Mouse (Mus musculus): ENCODE data around the gene Snrnp27.

Snrnp27 gene

DNA sequence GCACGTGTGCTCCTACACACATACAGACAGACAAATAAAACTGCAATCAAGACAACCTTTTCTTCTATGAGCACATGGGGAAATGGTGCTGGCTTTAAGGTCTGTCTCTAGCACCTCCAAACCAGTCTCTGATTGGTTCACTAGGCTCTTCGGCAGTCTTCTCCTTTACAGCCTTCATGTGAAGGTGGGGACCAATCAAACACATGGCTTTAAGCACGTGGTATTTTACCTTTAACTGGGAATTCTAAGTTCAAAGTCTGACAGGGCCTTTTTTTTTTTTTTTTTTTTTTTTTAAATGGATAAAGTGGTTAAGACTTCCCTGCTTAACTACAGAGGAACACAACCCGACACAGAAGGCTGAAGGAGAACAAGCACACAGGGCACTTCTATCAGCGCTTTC, 19.2 kb downstream of the Snrnp27 start:
- no peak for DNase-seq (ENCODE audit: low spot score in 2 of 2)

DNA sequence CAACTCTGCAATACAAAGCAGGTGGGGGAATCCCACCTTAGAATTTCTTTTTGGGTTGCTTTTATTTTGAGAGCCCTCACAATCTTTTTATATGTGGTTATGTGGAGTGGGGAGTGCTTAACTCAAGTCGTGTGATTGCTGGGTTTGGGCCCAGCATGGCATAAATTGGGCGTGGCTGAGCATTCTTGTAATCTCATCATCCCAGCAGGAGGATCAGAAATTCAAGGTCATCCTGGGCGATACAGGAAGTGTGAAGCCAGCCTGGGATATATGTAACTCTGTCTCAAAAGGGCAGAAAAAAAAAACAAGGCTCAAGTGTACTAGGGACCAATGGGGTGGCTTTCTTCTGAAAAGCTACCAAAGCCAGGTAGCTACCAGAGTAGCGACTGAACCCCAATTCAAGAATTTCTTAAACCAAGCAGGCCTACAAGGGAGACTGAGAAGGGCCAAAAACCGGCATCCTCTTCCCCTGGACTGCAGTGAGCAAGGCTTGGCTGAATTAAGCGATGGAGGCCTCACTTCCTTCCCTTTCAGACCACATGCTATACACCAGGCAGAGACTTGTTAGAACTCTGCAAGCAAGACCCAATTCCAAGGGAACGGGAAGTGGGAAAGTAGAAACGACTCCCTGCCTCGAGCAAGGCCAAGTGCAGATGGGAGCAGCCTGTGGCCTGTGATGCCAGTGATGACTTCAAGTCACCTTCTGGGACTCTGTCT, 24.0 kb downstream of the Snrnp27 start:
- no peak for DNase-seq (ENCODE audit: low spot score in 2 of 2)

DNA sequence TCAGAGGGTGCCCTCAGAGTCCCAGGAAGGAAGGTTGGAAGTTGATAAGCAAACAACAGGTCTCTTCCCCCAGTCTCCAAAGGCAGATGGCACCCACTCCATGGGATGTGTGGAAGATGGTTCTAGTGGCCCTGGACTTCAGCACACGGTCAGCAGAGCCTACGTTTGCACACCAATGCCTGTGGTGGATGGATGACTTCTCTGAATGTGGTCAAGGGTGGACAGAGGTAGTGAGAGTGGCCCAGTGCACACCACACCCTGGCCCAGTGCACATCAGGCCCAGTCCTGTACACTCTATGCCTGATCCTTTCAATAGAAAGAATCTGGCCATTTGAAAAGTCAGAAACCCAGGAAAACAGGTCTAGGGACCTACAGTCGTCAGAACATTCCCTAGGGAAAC, 25.8 kb downstream of the Snrnp27 start:
- no peak for DNase-seq (ENCODE audit: low spot score in 2 of 2)

DNA sequence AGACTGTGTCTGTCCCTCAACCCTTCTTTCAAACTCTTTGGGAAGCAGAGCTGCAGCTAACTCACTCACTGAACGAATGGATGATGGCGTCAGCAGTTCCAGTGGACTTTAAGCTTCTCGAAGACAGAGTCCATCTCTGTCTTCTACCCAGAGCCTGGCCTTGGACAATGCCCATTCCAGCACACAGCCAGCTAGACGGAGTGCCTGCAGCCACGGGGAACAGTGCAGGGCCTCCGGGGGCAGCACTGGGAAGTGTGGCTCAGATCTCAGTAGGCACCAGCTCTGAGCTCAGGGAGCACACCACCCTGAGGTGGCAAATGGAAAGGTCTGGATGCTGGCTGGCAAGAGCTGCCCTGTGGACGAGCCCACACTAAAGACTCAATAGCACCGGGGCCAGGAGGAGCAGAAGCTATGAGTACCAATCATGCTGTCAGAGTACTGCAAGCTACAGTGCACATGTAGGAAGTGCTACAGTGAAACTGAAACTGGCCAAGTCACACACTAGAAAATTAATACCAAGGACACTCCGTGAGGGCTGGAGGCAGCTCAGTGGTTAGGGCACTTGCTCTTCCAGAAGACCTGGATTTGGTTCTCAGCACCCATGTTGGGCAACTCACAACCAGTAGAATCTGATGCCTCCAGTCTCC, 29.9 kb downstream of the Snrnp27 start:
- DNase-seq (ENCODE audit: low spot score in 2 of 2), result no peak

DNA sequence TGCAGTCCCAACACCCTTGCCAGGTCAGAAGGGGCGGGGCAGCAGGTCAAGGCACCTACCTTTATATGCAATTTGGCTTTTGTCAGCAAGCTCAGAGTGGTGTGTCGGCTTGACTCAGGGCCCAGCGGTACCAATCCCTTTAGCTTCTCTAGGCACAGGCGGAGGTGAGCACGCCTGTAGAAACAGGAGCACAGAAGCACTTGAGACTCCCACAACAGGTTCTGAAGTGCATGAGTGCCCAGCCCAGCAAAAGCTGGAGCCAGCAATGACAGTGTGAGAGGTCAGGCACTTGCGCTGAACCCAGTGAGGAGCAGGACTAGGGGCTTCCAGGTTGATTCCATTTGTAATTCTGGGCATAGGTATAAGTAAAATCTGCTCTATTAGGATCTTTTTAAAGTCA, 31.3 kb downstream of the Snrnp27 start:
- no peak for DNase-seq (ENCODE audit: low spot score in 2 of 2)

DNA sequence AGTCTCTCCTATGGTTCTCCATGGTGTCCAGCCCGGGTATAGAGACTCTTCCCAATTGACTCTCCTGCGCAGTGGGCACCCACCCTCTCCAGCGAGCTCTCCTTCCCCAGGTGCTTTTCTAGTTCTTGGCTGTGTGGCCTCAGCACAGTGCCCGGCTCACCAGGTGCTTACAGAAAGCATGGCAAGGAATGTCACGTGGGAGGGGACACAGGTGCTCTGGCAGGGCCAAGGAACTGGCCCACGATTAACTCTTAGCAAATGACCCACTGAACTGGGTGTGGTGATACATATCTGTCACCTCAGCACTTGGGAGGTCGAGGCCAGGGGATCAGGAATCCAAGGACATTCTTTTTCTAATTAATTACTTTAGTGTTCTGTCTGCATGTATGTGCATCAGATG, 38.2 kb downstream of the Snrnp27 start:
- DNase-seq (ENCODE audit: low spot score in 2 of 2), result no peak

DNA sequence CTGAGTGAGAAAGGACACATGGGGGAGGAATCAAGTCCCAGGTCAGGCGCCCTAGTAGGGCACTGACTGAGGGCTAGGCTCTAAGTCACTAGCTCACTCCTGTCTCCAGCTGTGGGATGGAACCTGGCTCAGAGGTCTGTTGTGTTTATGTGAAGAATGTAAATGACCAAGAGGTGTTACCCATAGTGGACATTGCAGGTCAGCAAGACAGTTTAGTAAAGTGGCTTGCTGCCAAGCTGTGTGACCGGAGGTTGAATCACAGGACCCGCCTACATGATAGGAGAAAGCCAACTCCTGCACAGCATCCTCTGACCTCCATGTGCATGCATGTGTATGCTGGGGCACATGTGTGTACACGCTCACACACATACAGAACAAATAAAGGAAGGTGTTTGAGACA, 38.8 kb downstream of the Snrnp27 start:
- DNase-seq (ENCODE audit: low spot score in 2 of 2), result no peak

DNA sequence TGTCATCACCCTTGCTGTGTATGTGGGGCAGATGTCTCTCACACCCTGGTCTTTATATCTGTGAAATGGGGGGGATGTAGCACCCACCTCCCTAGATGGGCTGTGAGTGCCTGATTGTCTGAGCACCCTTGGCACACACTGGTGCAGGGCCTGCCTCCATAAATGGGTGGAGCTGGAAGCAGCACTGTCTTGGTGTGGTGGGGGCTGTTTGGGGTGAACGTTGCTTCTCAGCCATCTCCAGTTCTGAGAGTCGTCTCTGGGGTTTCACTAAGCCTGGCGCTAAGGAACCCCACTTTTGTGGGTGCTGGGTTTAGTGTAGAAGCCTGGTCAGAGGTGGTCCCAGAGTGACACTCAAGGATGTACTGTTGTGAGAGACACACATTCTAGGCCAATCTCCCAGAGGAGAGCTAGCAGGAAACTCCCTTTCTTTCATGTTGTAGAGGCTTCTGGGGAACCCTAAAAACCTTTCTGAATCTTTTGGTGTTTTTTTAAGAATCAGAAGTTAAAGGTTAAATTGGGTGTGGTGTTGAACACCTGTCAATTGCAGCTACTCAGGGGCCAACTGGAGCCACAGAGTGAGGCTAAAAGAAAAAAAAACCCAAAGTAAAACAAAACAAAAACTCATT, 39.4 kb downstream of the Snrnp27 start:
- no peak for DNase-seq (ENCODE audit: low spot score in 2 of 2)

DNA sequence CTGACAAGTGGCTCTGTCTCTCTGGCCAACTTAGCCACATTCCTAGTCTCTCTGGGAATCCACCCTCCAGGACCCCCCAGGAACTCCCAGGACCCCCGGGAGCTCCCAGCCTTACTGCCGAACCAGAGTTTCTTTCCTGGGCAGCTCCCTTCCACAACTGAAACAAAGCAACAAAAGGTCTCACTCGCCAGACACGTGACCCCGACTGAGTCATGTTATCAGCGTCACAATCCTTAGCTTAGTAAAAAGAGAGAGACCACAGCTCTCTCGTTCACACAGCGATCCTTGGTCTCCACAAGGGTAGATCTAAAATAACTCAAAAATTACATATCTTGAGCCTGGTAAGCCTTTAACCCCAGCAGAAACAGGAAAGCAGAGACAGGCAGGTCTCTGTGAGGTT, 42.6 kb downstream of the Snrnp27 start:
- no peak for DNase-seq (ENCODE audit: low spot score in 2 of 2)

DNA sequence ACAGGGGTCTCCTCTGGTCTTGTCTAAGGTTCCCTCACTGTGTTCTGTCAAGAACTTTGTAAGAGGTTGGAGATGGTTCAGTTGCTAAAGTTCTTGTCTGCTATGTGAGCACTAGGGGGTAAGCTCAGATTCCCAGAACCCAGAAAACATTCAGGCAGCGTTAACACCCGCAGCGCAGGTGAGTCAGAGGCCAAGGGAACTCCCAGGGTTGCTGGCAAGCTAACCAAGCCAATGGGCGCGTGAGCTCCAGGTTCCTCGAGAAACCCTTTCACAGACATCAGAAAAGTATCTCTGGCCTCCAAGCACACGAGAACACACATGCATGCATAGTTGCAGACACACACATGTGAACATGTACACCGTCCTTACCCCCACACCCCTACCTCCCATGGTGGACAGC, 43.5 kb downstream of the Snrnp27 start:
- no peak for DNase-seq (ENCODE audit: low spot score in 2 of 2)

DNA sequence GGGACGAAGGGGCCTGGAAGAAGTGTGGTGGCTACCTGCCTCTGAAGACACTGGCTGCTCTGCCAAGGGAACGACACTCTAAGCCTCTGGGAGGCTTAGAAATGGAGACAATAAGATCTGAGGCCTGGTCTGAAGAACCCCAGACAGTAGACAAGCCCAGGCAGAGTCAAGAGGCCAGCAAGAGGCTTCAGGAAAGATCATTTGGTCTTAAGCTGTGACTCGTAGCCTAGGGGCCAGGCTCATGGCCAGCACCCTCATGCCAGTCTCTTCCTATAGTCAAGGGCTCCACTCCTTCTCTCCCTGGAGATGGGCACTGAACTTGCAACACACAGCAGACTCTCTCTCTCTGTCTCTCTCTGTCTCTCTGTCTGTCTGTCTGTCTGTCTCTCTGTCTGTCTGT, 44.2 kb downstream of the Snrnp27 start:
- DNase-seq (ENCODE audit: low spot score in 2 of 2), result no peak

DNA sequence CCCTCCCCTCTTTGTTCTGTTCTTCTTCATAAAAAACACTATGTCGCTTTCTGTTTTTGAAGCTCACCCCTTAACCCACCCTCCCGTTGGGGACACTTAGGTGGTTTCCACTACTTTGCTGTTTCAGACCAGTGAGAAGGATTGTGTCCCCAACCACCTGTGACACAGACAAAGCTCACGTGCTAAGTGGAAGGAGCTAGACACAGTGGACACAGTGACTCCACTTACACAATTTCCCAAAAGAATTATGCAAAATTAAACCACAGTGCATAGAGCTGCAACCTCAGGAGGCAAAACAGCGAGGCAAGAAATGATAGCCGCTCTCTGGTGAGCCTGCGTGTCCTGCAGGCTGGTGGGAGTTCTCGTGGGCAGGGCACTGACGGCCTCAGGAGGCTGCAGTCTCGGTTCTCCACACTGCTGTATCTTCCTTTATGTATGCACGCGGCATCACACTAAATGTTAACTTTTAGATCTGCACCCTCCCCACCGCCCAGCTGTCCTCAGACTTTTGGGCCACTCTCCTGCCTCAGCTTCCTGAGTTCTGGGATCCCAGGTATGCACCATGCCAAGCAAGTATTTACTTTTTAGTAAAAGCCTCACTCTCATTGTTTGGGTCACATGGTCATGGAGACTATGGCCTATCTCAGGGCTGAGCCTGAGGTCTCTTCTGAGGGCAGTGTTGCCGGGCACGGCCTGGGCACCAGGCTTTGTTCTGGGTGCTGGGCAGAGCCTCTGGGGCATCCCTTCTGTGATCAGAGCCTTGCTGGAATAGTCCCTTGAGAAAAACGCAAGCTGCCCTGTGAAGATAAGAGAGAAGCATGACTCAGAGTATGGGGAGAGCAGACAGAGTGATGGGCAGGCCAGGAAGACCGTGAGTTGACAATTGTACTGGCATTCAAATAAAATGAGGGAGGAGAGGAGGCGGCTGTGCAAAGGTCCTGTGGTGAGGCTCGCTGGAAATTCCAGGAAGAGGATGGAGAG, 44.9 kb downstream of the Snrnp27 start:
- DNase-seq (ENCODE audit: low spot score in 2 of 2), result no peak

DNA sequence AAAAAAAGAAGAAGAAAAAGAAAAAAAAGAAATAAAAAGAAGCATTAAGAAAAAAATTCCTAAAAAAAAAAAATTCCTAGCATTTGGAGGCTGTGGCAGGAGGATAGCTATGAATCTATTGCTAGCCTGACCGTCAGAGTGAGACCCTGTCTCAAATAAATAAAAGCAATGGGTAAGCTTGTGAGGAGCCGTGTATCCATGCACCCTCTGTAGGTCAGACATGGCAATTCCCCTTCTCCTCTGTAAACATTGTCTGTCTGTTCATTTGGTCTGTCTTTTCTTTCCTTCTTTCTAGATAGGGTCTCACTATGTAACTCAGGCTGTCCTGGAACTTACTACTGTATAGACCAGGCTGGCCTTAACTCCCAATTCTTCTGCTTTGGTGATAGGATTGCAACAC, 45.9 kb downstream of the Snrnp27 start:
- no peak for DNase-seq (ENCODE audit: low spot score in 2 of 2)

DNA sequence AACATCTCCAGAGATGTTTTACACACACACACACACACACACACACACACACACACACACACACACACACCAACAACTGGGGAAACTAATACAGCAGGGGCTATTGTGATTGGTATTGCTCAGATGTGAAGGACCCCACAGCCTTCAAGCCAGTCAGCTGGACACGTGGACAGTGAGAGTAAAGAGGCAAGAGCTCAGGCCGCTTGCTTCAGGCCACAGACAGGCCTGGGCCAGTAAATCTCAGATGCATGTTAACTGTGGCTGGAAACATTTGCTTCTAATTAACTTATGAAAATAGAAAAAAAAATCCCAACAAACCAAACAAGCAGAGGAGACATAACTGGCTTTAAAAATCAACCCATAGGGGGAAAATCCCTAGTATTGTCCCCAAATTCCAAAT, 46.5 kb downstream of the Snrnp27 start:
- no peak for DNase-seq (ENCODE audit: low spot score in 2 of 2)

DNA sequence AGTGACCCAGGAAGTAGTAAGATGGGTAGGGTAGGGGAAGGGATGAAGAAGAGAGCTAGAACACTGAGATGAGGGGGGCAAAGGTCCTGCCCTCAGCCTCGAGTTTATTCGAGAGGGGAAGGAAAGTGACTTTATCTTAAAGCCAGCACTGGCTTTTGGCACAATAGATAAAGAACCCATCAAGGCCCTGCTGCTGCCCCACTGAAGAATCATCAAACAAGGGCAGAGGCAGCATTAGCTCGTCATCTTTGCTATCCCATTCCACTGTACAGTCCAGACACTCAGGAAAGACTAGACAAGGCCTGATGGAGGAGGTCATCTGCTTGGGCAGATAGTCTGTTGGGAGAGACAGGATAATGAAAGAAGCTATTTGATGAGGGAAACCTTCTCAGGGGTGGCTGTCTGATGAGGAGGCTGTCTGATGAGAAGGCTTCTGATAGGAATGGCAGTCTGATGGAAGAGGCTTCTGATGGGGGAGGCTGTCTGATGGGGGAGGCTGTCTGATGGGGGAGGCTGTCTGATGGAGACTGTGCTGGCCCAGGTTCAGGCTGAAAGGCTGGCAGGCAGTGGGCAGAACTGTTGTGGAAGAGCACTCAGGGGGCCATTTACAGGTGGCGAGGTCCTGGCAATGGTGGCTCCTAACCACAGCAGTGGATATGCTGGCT, 47.0 kb downstream of the Snrnp27 start:
- no peak for DNase-seq (ENCODE audit: low spot score in 2 of 2)

DNA sequence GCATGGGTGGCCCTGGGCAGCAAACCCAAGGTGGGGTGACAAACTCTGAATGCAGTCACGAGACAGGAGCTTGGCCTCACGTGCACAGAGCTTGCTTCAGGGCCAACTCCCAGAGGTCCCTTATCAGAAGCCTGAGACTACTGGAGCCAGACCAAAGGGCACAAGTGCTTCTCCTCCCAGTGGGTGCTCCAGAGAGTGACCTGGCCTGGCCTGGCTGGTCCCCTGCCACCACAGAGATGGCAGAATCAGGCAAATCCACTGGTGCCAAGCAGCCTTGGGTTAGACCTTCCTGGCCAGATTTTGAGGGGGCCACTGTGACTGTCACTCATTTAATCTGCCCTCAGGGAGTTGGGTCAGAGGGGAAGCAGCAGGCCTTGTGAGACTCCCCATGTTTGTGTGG, 47.8 kb downstream of the Snrnp27 start:
- no peak for DNase-seq (ENCODE audit: low spot score in 2 of 2)

DNA sequence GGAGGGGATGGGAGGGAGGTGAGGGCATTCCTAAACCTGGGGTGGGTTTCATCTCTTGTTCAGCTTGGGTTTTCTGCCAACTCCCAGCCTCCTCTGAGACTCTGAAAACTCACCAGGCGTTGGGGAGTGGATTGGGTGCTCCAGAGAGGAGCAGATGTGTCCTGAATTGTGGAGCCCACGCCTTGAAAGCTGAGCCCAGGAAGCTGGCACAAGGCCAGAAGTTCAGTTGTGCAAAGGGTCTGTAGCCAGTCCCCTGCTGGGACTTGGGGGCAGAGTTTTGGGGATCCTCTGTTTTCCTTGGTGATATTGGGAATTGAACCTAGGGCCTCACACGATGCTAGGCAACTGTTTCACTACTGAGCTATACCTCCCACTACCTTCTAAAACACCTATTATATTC, 54.2 kb downstream of the Snrnp27 start:
- no peak for DNase-seq (ENCODE audit: low spot score in 2 of 2)

DNA sequence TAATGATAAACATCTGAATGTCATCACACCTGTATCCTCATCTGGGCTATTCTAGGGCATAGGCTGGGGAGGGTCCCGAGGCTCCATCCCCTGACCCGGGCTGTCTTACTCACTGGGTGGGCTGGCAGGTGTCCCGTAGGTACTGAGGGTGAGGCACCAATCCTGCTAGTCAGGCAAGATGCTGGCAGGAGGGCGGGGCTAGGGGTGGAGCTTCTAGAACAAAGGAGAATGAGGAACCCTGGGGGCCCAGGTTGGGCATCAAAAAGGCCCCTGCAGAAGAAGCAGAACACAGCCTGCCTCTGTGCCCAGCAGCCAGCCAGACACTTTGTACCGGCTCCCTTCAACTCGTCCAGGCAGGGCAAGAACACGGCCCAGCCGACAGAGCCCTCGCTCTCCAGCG, 56.4 kb downstream of the Snrnp27 start, which contains the start of gene Asprv1:
Asprv1 (plus strand) TSS at position 219 of the 400 bp plus-strand sequence.
- DNase-seq (ENCODE audit: low spot score in 2 of 2), result no peak

Data from frontal cortex, postnatal 14 days (tissue).